Mouse (Mus musculus) limb, embryonic 14.5 days (tissue): ENCODE measurements around the gene Ctsd. TPM values are rescaled to one million over a fixed set of nuclear protein-coding genes. Genes with fewer than 3 reads are reported as not detected.

Experiments used
- ATAC-seq: fragments of 200-750 bp; cut with Nextera tagmentation; 2 replicates; pipeline ENCODE4 v1.8.0; 2017; ENCODE audit warnings: low read depth, moderate number of reproducible peaks, moderate TSS enrichment; ENCODE audit not compliant: low FRiP score
- DNase-seq: peaks from one replicate; pipeline ENCODE4 v3.0.0-alpha.2; 2015; ENCODE audit warnings: low spot score
- H3K27ac ChIP-seq: fragments of 300-500 bp; sonication (generic); replicated peaks from 2 replicates; pipeline ENCODE4 v1.5.1; 2014; ENCODE audit warnings: low read depth, mild to moderate bottlenecking, low read length, moderate library complexity, mixed read lengths
- H3K27me3 ChIP-seq: fragments of 300-500 bp; sonication (generic); 2 replicates; pipeline ENCODE4 v1.6.1; 2014; ENCODE audit warnings: low read length, mixed read lengths; ENCODE audit not compliant: control insufficient read depth, insufficient read depth
- H3K36me3 ChIP-seq: fragments of 300-500 bp; sonication (generic); 2 replicates; pipeline ENCODE4 v1.6.1; 2014; ENCODE audit warnings: mild to moderate bottlenecking, low read length, moderate library complexity, mixed read lengths; ENCODE audit not compliant: control insufficient read depth, insufficient read depth
- H3K4me1 ChIP-seq: fragments of 300-500 bp; sonication (generic); 2 replicates; pipeline ENCODE4 v1.6.1; 2014; ENCODE audit warnings: antibody characterized with exemption, low read length, mixed read lengths; ENCODE audit not compliant: control insufficient read depth, insufficient read depth
- H3K4me2 ChIP-seq: fragments of 300-500 bp; sonication (generic); replicated peaks from 2 replicates; pipeline ENCODE4 v1.6.1; 2014; ENCODE audit warnings: low read depth, mild to moderate bottlenecking, low read length, moderate library complexity; ENCODE audit not compliant: severe bottlenecking
- H3K4me3 ChIP-seq: fragments of 300-500 bp; sonication (generic); replicated peaks from 2 replicates; pipeline ENCODE4 v1.5.1; 2014; ENCODE audit warnings: low read length
- H3K9ac ChIP-seq: fragments of 300-500 bp; sonication (generic); 2 replicates; pipeline ENCODE4 v1.6.1; 2014; ENCODE audit warnings: mild to moderate bottlenecking, low read depth, low read length, moderate library complexity; ENCODE audit not compliant: severe bottlenecking
- H3K9me3 ChIP-seq: fragments of 300-500 bp; sonication (generic); 2 replicates; pipeline ENCODE4 v1.6.1; 2016; ENCODE audit warnings: low read length; ENCODE audit not compliant: control insufficient read depth
- POLR2A ChIP-seq: fragments of 200-500 bp; IDR thresholded peaks from 2 replicates; pipeline ENCODE4 v1.8.0; 2012; ENCODE audit warnings: inconsistent platforms, mild to moderate bottlenecking, moderate library complexity, borderline replicate concordance; ENCODE audit not compliant: insufficient read depth, insufficient read length; ENCODE audit errors: extremely low read depth
- WGBS: fragments of 180-500 bp; shearing (Covaris S2); extraction: QIAGEN DNeasy Blood & Tissue Kit; methylation state at CpG from one replicate; pipeline ENCODE4 v1.1.7; 2014; 5-methylcytosine and 5-hydroxymethylcytosine counted together
- polyA plus RNA-seq, 2 experiments: library from polyadenylated mRNA; depleted of rRNA in 1 of 2; stranded (reverse) in 1 of 2; unstranded in 1 of 2; fragments of >200 nt; fragmentation: Nextera tagmentation in 1 of 2; extraction: Ambion mirVana in 1 of 2; gene quantifications; 2 replicates each; pipeline versions ENCODE4 v1.2.1 to v1.2.3; 2012 to 2014

Gene Ctsd
- polyA plus RNA-seq, 2 experiments, result 237 to 334 TPM

DNA sequence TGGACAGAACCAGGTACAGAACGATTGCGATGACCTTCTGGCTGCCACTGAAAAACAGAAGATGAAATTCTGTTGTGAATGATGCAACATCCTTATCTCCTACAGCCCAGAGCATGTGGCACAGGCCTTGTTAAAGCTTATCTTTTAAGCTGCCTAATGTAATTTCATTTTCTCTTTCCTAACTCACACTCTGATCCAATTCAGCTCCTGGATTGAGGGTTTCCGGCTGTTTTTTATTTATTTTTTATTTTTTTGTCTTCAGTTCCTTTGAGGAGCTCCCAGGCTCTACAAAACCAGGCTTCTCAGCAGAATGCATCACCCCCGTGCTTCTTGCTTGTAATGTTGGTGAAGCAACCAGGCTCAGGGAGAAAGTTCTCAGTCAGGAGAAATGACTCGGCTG is 32.0 kb upstream of the Ctsd start:
- H3K27me3 ChIP-seq, result no peaks in the 10 kb centered on the region
- TF ChIP-seq POLR2A, result no peak

DNA sequence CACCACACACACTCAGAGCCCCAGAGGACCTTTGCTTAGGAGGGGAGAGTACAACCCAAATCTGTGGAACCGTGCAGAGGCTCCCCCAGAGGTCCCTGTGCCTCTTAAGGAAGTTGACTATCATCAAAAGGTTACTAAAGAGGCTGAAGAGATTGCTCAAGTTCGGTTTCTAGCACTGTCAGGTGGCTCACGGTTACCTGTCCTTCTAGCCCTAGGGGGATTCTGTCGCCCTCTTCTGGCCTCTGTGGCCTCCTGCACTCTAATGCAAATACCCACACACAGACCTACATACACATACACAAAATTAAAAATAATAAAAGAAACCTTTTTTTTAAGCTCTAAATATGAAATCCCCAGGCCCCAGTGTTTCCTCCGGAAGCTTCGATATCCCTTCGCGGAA is 30.8 kb upstream of the Ctsd start:
- Histone ChIP-seq H3K36me3 (no peaks in the 10 kb centered on the region), H3K4me2 (no peak overlapping the region), H3K4me1 (no peaks in the 10 kb centered on the region; the same call in 1 of the 2 replicates), H3K4me3 (no peak overlapping the region), H3K27me3 (no peaks in the 10 kb centered on the region), H3K9me3 (no peaks in the 10 kb centered on the region), H3K27ac (no peak overlapping the region), H3K9ac (no peak overlapping the region)
- DNase-seq (no peak), ATAC-seq (no peak)
- WGBS, result 89% methylated on average over 8 of the region's 8 CpGs
- no peak for TF ChIP-seq POLR2A

More for the DNA sequence above, 32.0 kb upstream of the Ctsd start:
- 82% methylated on average over 5 of the region's 5 CpGs for WGBS
- H3K36me3 ChIP-seq, result no peaks in the 10 kb centered on the region
- H3K4me1 ChIP-seq, result no peaks in the 10 kb centered on the region; the same call in 1 of the 2 replicates
- H3K4me3 ChIP-seq, result no peak overlapping the region
- ATAC-seq, result no peak
- no peak for DNase-seq
- H3K9me3 ChIP-seq, result no peaks in the 10 kb centered on the region
- no peak overlapping the region for H3K9ac ChIP-seq
- no peak overlapping the region for H3K4me2 ChIP-seq
- H3K27ac ChIP-seq, result no peak overlapping the region

DNA sequence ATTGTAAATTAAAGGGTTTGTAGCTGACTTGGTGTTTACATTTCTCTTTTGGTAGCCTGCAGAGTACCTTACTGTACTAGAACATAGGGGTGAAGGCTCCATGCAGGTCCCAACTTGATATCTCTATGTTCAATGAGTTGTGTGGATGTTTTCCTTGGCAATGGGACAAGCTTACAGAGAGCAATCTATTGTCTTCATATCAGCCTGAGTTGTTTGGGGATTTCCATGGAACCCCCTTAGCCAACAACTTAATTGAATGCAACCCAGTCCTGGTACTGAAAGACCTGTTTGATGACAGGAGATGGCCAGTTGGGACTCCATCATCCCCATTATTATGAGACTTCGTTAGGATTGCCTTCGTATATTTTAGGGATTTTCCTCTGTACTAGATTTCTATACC is 30.2 kb upstream of the Ctsd start:
- H3K27ac ChIP-seq, result no peak overlapping the region
- DNase-seq (no peak), ATAC-seq (no peak)
- H3K36me3 ChIP-seq, result no peaks in the 10 kb centered on the region
- no peak overlapping the region for H3K4me2 ChIP-seq
- no peaks in the 10 kb centered on the region for H3K9me3 ChIP-seq
- H3K27me3 ChIP-seq, result no peaks in the 10 kb centered on the region
- no peak overlapping the region for H3K9ac ChIP-seq
- WGBS, result 92% methylated on average over 2 of the region's 2 CpGs
- no peak for TF ChIP-seq POLR2A
- H3K4me1 ChIP-seq, result no peaks in the 10 kb centered on the region; the same call in 1 of the 2 replicates
- no peak overlapping the region for H3K4me3 ChIP-seq

DNA sequence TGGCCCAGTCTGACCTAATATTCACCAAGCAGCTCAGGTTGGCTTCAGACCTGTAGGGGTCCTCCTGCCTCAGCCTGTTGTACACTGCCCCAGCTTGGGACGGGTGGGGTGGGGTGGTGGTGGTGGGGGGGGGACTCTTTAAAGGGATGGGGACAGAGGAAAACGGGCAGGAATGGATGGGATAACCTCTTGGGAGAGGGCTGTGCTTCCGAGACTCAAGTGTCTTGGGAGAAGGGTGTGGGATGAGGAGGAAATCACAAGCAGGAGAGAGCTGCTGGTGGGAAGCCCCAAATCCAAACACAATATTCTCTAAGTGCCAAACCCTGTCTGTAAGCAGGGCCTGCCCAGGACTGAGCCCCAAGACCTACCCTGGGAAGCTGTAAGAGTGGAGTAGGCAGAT is 28.4 kb upstream of the Ctsd start:
- H3K27ac ChIP-seq, result no peak overlapping the region
- 62% methylated on average over 3 of the region's 3 CpGs for WGBS

DNA sequence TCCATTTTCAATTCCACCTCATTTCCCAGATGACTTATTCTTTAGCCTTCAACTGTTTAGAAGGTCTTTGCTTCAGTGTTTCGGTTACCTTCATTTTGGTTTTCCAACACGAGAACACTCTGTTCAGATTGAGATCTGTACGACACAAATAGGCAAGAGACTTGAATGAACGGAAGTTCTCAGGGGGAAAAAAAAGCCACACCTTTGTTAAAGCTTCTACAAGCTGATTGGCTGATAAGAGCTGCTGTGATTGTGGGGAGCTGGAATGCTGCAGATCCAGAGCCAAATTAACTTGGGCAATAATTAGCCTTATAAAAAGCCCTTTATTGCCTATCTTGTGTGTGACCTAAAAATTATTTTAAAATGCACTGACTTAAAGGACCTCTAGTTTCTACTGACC is 27.5 kb upstream of the Ctsd start:
- Histone ChIP-seq H3K9ac (no peak overlapping the region), H3K4me3 (no peak overlapping the region), H3K36me3 (no peaks in the 10 kb centered on the region), H3K4me1 (no peaks in the 10 kb centered on the region; the same call in 1 of the 2 replicates), H3K4me2 (no peak overlapping the region), H3K27ac (no peak overlapping the region), H3K27me3 (no peaks in the 10 kb centered on the region), H3K9me3 (no peaks in the 10 kb centered on the region)
- ATAC-seq (no peak), DNase-seq (no peak)
- 47% methylated on average over 4 of the region's 4 CpGs for WGBS
- no peak for TF ChIP-seq POLR2A

More for the DNA sequence above, 28.4 kb upstream of the Ctsd start:
- no peaks in the 10 kb centered on the region; the same call in 1 of the 2 replicates for H3K4me1 ChIP-seq
- no peaks in the 10 kb centered on the region for H3K36me3 ChIP-seq
- no peaks in the 10 kb centered on the region for H3K9me3 ChIP-seq
- no peak overlapping the region for H3K9ac ChIP-seq
- no peak for TF ChIP-seq POLR2A
- no peaks in the 10 kb centered on the region for H3K27me3 ChIP-seq
- no peak for DNase-seq
- no peak for ATAC-seq
- H3K4me2 ChIP-seq, result no peak overlapping the region
- H3K4me3 ChIP-seq, result no peak overlapping the region

DNA sequence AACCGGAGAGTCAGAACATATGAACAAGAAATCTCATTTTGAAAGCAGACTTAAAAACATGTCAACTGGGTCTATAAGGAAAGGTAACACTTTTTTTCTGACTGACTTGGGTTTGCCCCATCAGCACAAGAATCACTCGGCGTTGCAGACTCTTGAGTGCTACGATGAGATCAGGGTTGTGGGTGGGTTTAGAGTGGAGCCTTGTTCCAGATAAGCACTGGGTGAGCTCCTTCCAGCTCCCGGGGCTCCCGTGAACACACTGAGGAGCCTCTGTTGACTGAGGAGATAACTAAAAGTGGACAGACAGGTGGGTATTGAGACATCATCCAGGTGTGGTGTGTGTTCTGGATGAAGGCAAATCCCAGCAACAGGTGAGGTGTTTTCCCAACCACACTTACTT is 25.4 kb upstream of the Ctsd start:
- ATAC-seq, result no peak

More for the DNA sequence above, 25.4 kb upstream of the Ctsd start:
- Histone ChIP-seq H3K27ac (no peak overlapping the region), H3K4me3 (no peak overlapping the region), H3K4me1 (no peaks in the 10 kb centered on the region; the same call in 1 of the 2 replicates), H3K36me3 (no peaks in the 10 kb centered on the region), H3K9me3 (no peaks in the 10 kb centered on the region), H3K9ac (no peak overlapping the region), H3K4me2 (no peak overlapping the region), H3K27me3 (no peaks in the 10 kb centered on the region)
- TF ChIP-seq POLR2A, result no peak
- DNase-seq, result no peak
- WGBS, result 94% methylated on average over 6 of the region's 6 CpGs
